Mouse (Mus musculus): ENCODE results near the gene Cpxm1.
A peak's percentile ranks its signal among the peaks of the same experiment; 100 is the strongest.

The Cpxm1 gene

DNA sequence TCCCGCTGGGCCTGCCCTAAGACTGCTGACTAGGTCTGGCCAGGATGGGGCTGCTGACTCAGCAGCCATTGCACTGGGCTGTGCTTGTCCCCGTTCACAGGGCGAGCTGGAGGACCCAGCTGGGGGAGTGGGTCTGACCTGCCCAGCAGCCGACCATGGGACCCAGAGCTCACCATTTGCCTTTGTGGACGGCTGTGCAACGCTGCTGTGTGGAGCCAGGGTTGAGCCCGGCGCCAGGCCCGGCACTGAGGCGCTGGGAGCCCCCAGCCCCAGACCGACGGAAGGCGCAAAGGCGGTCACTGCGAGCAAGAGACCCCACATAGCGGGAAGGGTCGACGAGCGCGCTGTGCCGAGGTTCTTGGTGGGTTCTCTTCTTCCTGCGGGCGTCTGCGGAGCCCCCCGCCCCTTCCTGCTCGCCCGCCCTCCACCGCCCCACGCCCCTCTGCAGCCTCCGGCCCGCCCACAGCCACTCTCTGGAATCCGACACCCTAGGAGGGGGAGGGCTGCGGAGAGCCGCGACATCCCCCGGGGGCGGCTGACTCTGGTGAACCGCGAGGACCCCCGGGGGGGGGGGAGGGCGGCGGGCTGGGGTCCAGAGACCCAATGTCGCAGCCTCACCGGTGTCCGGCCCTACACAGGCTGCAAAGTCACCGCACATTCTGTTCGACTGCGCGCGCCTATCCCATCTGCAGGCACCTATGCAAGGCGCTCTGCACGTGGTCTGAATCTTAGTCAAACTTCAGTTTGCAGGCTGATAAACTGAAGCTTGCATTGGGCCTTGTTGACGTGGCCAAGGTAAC is at the start of gene Cpxm1:
Gene Cpxm1, minus strand, starts transcription at position 389 of the 800 bp plus-strand sequence.
- no peak for DNase-seq (ENCODE audit: low read depth, low spot score)

DNA sequence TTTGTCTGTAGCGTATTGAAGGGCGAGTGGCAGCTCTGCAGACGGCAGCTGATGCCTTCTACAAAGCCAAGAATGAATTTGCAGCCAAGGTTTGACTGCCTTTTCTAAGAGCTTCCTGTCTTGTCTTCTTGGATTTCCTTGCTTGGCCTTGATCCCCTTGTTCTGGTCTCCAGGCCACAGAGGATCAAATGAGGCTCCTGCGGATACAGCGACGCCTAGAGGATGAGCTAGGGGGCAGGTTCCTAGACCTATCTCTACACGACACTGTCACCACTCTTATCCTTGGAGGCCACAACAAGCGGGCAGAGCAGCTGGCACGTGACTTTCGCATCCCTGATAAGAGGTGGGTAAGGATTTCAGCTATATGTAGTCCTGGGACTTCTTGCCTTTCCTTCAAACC is 44.8 kb upstream of the Cpxm1 start:
- no peak for DNase-seq (ENCODE audit: low read depth, low spot score)

DNA sequence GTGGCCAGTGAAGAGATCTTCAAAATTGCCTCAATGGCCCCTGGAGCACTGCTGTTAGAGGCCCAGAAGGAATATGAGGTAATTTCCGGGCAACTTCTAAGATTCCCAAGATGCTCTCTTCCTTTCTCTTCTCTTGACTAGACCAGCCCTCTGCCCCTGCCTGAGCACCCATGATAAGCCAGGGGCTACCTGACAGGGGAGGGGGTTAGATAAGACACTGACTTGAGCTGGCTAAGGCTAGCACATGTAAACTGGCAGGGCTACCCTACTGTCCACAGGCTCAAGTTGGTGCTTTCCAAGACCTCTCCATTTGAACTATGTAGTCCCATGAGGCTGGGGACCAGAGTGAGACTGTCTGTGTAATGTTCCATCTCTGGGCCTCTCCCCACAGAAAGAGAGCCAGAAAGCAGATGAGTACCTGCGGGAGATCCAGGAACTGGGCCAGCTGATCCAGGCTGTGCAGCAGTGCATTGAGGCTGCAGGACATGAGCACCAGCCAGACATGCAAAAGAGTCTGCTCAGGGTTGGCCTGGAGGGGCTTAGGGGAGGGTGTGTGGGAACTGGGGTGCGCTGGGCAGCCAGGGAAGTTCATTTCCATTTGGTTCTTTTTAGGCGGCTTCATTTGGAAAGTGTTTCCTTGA is 42.6 kb upstream of the Cpxm1 start:
- DNase-seq (ENCODE audit: low read depth, low spot score), result no peak

DNA sequence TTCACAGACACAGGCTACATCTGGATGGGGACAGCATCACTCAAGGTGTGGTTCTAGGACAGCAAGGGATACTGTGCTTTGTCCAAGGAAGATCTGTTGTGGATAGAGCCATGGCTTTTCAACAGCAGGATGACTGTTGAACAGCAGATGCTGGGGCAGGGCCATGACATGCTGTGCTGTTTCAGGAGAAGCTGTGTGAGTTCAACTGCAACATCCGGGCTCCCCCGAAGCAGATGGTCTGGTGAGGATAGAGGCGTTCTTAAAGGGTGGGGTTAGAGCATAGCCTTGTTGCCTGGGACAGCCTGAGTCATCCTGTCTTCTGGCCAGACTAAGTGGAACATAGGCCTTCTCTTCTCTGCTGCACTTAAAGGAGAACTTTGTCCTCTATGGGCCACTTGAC is 41.5 kb upstream of the Cpxm1 start:
- no peak for DNase-seq (ENCODE audit: low read depth, low spot score)

DNA sequence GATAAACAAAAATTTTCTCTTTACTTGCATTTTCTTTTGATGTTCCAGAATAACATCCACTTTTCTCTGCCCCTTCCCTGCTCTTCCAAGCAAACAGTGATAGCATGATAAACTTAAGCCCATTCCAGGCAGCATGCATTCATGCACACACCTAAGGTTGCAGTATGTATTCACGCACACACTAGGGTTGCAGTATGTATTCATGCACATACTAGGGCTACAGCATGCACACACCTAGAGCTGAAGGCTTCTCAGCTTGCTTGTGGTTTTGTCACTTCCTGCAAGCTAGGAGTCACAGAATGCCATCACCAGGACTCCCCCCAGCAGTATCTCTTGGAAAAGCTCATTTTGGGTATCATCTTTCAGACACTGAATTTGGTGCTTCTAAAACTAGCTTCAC is 39.4 kb upstream of the Cpxm1 start:
- DNase-seq (ENCODE audit: low read depth, low spot score), result no peak

DNA sequence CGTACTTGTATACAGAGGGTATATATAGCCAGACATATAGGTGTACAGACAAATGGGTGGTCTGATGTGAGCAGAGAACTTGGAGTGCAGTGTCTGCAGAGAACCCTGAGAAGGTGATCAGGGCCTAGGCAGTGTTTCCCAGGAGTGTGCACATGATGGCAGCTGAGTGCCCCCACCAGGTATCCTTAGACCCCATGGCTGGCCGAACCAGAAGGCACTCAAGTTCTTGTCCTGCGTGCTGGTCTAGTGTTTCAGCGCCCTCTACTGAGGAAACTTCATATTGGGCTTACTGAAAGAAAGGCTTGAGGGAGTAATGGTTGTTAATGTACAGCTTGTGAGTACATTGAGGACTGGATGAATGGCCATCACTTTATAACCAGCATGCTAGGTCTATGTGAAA is 35.8 kb upstream of the Cpxm1 start:
- DNase-seq (ENCODE audit: low read depth, low spot score), result no peak

DNA sequence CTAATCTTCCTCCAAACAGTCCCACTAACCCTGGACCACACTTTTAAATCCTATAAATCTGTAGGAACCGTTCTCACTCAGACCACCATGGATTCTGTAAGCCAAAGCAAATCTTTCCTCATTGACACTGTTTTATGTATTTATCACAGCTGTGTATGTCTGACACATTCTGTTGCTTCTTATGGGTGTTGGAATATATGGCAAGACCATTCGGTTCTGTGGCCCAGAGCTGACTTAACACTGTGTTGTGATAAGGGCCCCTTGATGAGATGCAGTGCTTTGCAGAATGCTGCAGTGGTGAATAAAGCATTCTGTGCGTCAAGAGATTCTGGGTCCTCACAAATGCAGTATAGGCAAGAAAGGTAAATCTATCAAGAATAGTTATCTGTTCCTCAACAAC is 34.8 kb upstream of the Cpxm1 start:
- no peak for DNase-seq (ENCODE audit: low read depth, low spot score)

DNA sequence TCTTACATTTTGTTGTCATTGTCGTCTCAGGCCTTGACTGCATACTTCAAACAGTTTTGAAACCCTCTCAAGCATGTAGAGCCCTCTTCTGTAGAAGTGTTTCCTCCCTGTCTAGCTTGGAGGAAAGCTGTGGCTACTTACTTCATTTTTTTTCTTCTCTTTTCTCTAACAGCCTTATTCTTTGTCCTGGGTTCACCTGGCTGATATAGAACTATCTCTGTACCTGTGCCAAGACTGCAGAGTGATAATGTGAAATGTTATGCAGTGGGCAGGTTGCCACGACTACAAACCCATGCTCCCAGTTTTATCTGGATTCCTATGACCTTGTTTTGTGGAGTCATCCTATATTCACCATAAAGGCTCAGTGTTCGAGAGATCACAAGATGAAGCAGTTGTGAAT is 33.1 kb upstream of the Cpxm1 start:
- no peak for DNase-seq (ENCODE audit: low read depth, low spot score)

DNA sequence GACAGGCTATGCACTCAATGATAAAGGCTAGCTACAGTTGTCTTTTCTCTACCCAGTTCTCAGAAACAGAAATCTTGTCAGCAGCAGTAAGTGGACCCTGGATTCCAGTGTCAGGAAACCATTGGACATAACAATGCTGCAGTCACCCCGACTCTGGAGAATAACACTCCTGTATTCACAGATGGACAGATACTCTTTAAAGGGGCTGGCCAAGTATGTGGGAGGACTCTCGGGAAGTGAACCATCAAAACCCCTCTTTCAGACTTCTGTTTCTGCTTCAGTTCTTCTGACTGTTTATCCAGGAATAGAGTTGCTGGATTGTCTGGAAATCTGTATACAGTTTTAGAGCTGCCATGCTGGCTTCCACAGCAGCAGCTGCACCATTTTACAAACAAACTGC is 32.5 kb upstream of the Cpxm1 start:
- no peak for DNase-seq (ENCODE audit: low read depth, low spot score)

DNA sequence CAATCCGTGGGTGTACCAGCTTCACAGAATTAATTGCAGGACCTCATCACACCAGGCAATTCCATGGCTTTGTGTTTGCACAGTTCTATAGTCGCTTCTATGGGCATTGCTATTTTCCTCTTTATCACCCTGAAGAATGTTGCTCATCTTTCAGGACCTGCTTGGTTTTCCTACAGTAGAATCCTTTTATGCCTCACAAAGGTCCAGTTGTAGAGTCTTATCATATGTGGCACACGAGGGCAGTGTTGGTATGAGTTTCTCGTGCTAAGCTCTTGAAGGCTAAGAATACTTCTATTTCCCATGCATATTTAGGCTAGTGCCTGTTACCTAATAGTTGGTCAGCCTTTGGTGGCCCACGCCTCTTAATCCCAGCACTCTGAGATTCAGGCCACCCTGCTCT is 27.7 kb upstream of the Cpxm1 start:
- no peak for DNase-seq (ENCODE audit: low read depth, low spot score)

DNA sequence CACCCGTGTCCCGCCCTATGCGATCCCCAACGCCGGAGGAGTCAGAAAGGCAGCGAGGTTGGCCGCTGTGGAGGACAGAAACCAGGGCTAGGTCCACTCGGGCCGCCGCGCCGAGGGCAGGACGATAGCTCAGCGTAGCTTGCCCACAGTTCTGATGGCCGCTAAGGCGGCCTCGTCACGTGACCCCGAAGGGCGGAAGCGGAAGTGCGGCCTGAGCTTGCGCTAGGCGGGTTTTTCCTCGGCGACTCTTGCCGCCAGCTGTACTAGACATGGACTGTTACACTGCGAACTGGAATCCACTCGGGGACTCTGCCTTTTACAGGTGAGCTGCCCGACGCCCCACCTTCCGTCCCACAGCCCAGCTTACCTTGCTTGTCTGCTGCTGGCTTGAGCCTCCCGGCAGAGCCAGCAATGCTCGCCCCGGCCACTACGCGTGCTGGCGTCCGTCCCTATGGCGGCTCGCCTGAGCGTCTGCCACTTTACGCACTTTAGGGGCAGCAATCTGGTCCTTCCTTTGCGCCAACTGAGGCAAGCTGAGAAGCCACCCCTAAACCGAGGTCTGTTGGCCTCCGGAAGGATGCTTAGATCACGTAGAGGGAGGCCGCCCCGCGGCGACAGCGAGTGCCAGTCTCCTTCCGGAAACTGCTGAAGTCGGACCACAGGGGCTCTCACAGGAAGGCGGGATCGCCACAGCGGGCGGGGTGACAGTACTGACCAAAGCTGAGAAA is 26.9 kb upstream of the Cpxm1 start, which contains the start of the genes Vps16 and Pced1a:
Gene Vps16, plus strand, starts transcription at position 214 of the 728 bp plus-strand sequence.
Gene Pced1a, minus strand, starts transcription at position 576 of the 728 bp plus-strand sequence.
- DNase-seq (ENCODE audit: low read depth, low spot score), result peak; percentile 87

DNA sequence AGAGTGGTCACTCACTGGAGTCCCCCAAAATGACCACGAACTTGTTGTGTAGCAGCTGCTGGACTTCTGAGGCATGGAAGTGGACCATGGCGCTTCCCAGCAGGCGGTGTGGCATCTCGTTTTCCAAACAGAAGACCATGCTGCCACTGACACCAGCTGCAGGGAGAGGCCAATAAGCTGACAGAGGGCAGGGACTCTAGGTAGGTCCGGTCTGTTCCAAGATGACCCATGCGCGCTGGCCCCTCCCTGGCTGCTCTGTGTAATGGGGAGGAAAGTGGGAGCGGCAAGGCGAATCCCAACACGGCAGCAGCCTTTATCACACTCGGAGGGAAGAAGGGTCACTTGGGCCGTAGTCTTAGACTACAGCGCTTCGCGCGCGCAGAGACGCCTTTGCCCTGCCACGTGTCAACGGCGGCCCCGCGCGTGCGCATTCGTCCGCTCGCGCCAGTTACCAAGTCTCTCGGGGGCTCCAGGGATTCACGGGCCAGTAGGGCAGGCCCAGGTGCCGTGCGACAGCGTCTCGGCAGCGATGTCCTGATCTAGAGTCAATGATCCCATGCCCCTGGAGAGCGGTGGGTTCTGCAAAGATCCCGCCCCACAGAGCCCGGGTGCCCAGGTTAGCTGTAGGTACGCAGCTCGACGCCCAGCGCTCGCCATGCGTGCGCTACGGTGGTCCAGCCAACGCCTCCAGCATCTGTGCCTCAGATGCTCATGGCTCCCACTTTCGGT is 26.2 kb upstream of the Cpxm1 start:
- DNase-seq (ENCODE audit: low read depth, low spot score), result peak; percentile 54

DNA sequence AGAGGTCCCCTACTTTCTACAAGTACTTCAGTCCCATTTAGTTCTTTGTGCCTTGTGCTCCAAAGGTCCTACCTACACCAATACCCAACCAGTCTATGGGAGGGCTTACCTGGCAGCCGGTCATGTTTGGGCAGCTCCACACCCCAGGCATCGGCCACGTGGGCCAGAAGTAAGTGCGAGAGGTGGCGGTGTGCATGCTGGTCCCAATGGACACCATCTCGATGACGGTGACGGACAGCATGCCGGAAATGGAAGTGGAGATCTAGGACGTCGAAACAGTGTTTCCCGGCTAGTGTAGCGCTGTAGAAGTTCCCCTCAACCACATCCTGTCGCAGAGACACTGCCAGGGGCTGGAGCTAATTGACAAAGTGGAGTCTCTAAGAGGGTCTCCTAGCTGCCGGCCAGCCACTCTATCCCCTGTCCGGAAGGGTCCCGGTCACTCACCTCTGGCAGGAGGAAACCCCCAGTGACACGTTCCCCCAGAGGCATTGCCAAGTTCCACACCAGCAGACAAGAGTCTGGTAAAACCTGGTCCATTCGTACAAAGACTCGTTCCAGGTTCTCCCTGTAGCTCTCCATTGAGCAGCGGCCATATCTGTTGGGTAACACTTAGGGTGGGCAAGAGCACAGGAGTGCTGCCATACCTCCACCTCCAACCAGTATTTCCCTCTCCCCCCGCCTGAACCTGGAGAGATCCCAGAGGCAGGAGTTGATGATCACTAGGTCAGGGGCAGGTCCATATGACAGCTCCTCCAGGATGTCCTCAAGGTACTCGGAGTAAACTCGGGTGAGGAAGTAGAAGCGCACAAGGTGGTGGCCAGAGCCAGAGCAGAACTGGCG is 24.6 kb upstream of the Cpxm1 start:
- DNase-seq (ENCODE audit: low read depth, low spot score), result no peak

DNA sequence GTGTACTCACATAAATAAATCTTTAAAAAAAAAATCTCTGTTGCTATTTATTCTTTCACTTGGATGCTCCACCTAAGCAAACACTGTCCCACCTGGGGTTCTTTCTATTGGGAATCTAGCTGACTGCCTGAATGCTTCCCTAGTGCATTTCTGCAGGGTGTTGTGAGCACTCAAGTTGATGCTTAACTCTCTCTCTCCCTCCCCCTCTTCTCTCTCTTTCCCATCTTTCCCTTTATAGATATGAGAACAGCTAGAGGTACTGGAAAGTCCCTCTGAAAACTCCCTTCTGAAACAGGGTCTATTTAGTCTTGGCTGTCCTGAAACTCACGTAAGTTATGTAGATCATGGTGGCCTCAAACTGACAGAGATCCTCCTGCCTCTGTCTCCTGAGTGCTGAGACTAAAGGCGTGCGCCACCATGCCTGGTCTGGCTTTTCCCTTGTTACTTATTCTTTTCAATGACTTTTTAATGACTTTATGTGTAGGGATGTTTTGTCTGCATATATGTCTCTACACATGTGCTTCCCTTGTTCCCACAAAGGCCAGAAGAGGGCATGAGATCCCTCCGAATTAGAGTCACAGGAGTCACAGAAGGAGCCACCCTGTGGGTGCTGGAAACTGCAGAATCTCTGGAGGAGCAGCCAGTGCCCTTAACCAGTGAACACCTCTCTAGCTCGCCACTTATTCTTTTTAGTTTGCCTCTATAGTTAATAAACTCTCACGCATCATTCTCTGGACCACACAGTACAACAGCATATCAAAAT is 16.9 kb upstream of the Cpxm1 start:
- no peak for DNase-seq (ENCODE audit: low read depth, low spot score)

DNA sequence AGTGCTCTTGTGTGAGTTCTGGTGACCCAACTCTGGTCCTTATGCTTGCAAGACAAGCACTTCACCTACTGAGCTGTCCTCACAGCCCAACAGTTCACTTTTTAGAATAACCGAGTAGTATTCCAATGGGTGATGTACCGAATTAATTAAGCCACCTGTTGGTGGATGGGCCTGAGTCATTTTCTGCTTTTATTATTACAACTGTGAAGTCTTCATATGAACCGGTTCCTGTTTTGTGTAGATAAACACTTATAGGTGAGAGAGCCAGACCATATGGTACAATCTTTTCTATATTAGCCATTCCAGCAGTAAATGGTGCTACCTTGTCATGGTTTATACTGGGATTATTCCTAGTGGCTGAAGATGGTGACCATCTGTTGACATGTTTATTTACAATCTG is 15.4 kb upstream of the Cpxm1 start:
- DNase-seq (ENCODE audit: low read depth, low spot score), result no peak

DNA sequence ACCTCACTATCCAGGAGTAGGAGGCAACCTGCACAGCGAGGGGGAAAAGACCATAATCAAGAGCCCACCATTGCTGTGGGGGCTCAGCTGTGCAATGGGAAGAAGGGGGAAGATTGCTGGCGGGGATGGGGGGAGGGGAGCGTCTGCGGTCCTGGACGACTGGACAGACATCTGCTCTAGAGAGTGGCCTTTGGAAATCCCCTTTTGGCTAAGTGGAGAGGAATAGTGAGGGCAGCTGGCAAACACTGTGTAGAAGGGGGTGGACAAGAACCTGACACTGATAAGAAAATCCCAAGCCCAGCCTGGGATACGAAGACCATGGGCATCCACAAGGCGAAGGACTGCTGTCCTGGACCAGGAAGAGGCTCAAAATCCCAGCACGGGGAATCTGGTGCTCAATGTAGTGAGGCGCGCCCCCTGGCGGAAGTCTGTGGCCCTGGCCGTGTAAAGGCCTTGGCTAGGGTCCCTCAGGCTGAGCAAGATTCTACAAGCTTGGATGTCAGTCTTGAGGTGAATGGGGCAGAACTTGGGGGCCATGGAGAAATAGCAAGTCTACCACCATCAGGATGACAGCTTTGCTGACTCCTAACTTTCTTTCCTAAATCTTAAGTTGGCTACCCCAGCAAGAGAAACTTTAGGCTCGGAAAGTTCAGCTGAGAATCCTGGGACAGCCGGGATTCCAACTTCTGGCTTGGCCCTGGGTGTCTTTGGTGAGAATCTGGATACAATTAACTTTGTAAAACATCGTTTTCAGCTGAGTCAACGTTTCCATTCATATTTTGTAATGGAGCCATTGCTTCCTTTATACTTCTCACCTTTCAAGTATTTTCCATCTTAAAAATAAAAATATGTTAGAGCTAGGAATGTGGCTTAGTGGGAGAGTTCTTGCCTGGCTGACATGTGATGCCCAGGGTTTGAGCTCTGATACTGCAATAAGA is 14.5 kb upstream of the Cpxm1 start:
- DNase-seq (ENCODE audit: low read depth, low spot score), result no peak

DNA sequence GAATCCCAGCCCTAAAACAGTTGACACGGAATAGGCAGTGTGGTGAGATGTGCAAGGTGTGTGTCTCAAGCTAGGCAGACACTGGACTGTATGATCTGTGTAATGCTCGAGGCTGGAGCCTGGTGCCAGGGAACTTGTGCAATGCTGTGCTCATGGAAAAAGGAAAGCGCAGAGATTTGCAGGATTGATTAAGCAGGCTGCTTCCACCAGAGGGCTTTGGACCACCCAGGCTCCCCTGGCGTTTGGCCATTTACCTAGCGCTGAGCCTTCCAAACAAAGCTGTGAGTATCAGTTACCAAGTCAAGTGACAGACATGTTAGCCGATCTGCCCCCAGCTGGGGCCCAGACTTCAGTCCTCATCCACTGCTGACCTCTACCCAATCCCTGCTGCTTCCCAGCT is 10.8 kb upstream of the Cpxm1 start:
- DNase-seq (ENCODE audit: low read depth, low spot score), result no peak

DNA sequence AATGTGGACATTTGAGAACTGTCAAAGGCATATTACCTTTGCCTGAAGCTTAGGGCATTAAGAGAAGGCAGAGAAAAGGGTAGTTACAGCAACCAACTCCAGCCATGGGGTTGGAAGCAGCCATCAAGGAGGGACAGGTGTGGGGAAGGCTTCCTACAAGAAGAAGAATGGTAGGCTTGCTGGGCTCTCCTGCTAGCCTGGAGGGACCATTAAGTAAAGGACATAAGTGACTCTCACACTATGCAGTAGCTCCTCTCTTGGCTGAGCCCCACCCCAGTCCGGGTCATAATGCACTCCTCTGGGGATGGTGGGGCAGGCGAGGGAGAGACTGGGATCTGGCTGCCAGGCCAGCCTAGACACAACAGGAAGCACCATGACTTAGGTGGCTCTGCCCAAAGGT is 8.8 kb upstream of the Cpxm1 start, which contains the start of gene Tmem239:
Gene Tmem239, plus strand, starts transcription at position 301 of the 400 bp plus-strand sequence.
- DNase-seq (ENCODE audit: low read depth, low spot score), result no peak

DNA sequence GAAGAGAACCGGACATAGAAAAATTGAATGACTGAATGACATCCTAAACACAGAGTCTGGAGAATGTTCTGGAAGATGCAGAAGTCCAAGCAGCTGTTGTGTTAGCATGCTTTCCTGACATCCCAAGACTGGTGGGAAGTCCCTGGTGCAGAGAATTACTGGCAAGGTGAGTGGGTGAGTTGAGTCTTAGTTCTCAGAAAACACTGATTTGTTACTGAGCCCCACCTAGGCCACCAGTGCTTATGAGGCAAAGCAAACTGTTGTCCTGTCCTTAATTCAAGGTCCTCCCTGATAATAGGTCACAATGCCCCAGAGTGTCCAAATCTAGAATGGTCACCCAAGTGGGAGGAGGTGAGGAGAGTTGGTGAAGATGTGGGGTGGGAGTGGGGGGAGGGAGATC is 7.6 kb upstream of the Cpxm1 start, which contains the start of the genes Gm28372 and 1700020A23Rik:
Gene Gm28372, plus strand, starts transcription at position 301 of the 400 bp plus-strand sequence.
Gene 1700020A23Rik, plus strand, starts transcription at position 321 of the 400 bp plus-strand sequence.
- no peak for DNase-seq (ENCODE audit: low read depth, low spot score)

Data from brain, embryonic 18.5 days (tissue).